Mouse (Mus musculus) cerebellum, adult 11-12 months (tissue): Measurements from ENCODE around the gene Ccnd1.
"Not testable (repeated sequence)": the region's sequence is repeated elsewhere in the genome, so short reads cannot be mapped to it uniquely, and the experiment has no call there.

Experiments
- DNase-seq: peaks from one replicate; pipeline ENCODE4 v3.0.0; 2022

The Ccnd1 gene

GRCm38 (mm10) chr7:144906708-144907397 lies 32.9 kb downstream of the Ccnd1 start:
- DNase-seq, result peak; percentile 29

- DNase-seq, result not testable (repeated sequence)
These were observed 34.2 kb downstream of the Ccnd1 start for GRCm38 (mm10) chr7:144905514-144905913.

- DNase-seq, result no peak
These were observed 41.2 kb downstream of the Ccnd1 start for GRCm38 (mm10) chr7:144898506-144898905.

GRCm38 (mm10) chr7:144896294-144897218 lies 43.2 kb downstream of the Ccnd1 start, which contains the start of gene Fgf15:
Fgf15 (plus strand) TSS chr7:144896531.
- no peak for DNase-seq

- DNase-seq, result peak; percentile 55
These were observed 44.2 kb downstream of the Ccnd1 start for GRCm38 (mm10) chr7:144895305-144896111.

- DNase-seq, result no peak
These were observed 45.0 kb downstream of the Ccnd1 start for GRCm38 (mm10) chr7:144894706-144895105.

- DNase-seq, result no peak
These were observed 45.5 kb downstream of the Ccnd1 start for GRCm38 (mm10) chr7:144894191-144894590.

- DNase-seq, result no peak
These were observed 47.4 kb downstream of the Ccnd1 start for GRCm38 (mm10) chr7:144892322-144892721.

- no peak for DNase-seq
These were observed 47.9 kb downstream of the Ccnd1 start for GRCm38 (mm10) chr7:144891863-144892262.

GRCm38 (mm10) chr7:144890661-144891060 lies 49.1 kb downstream of the Ccnd1 start:
- DNase-seq, result not testable (repeated sequence)

GRCm38 (mm10) chr7:144888564-144889299 lies 51.0 kb downstream of the Ccnd1 start:
- DNase-seq, result no peak

- DNase-seq, result no peak
These were observed 52.1 kb downstream of the Ccnd1 start for GRCm38 (mm10) chr7:144887672-144888071.

- DNase-seq, result no peak
These were observed 56.6 kb downstream of the Ccnd1 start for GRCm38 (mm10) chr7:144883106-144883505.
